Mouse (Mus musculus): ENCODE measurements around the gene Ccdc153. TPM values are rescaled to one million over a fixed set of nuclear protein-coding genes. Genes with fewer than 3 reads are reported as not detected.

The Ccdc153 gene
- not detected for total RNA-seq (2023)

GRCm38 (mm10) chr9:44240399-44240798 lies at the start of gene Ccdc153:
Ccdc153 (plus strand) TSS chr9:44240676.

GRCm38 (mm10) chr9:44233802-44234478 lies 6.5 kb upstream of the Ccdc153 start, which contains the start of gene Cbl:
Cbl (minus strand) TSS chr9:44234049.

GRCm38 (mm10) chr9:44251314-44251713 lies 10.8 kb downstream of the Ccdc153 start, which contains the start of gene Pdzd3:
Pdzd3 (minus strand) TSS chr9:44251471.

GRCm38 (mm10) chr9:44268432-44268831 lies 28.0 kb downstream of the Ccdc153 start, which contains the start of gene Nlrx1:
Nlrx1 (minus strand) TSS chr9:44268599.

GRCm38 (mm10) chr9:44288076-44288958 lies 47.8 kb downstream of the Ccdc153 start, which contains the start of gene Abcg4:
Abcg4 (minus strand) TSS chr9:44288615.

Other genes starting within 250 kb of the Ccdc153 start
- gene Thy1, start 197.3 kb upstream of the Ccdc153 start, total RNA-seq (2023), result 1 to 10 TPM; 3.2 to 3.8 TPM
- 1 to 10 TPM; 6.3 to 7.6 TPM for gene Usp2, start 173.7 kb upstream of the Ccdc153 start, total RNA-seq (2023)
- gene Mfrp, start 138.9 kb upstream of the Ccdc153 start, total RNA-seq (2023), result under 1 TPM; 0.16 to 0.22 TPM
- gene C1qtnf5, start 133.4 kb upstream of the Ccdc153 start, total RNA-seq (2023), result under 1 TPM in 1 of 2 experiments, not detected in 1; 0.49 TPM
- gene Gm49380, start 127.2 kb upstream of the Ccdc153 start, total RNA-seq (2023), result not detected
- gene Rnf26, start 127.2 kb upstream of the Ccdc153 start, total RNA-seq (2023), result 10 to 100 TPM; 29.2 to 31.1 TPM
- 1 to 10 TPM; 3.6 to 5.1 TPM for gene Mcam, start 106.2 kb upstream of the Ccdc153 start, total RNA-seq (2023)
- 100 to 1,000 TPM; 215 to 217 TPM for gene Cbl, start 6.6 kb upstream of the Ccdc153 start, total RNA-seq (2023)
- gene Pdzd3, start 10.8 kb downstream of the Ccdc153 start, total RNA-seq (2023), result 1 to 10 TPM; 1.6 TPM
- gene Nlrx1, start 27.9 kb downstream of the Ccdc153 start, total RNA-seq (2023), result 10 to 100 TPM; 61.4 to 69.3 TPM
- 1 to 10 TPM; 3.7 to 9.7 TPM for gene Abcg4, start 47.9 kb downstream of the Ccdc153 start, total RNA-seq (2023)
- 10 to 100 TPM; 35.6 to 40.8 TPM for gene Hinfp, start 65.0 kb downstream of the Ccdc153 start, total RNA-seq (2023)
- 10 to 100 TPM; 21.6 to 23.7 TPM for gene C2cd2l, start 79.6 kb downstream of the Ccdc153 start, total RNA-seq (2023)
- gene Dpagt1, start 85.3 kb downstream of the Ccdc153 start, total RNA-seq (2023), result 10 to 100 TPM; 13.9 to 15.2 TPM
- 100 to 1,000 TPM; 273 to 278 TPM for gene H2afx, start 94.0 kb downstream of the Ccdc153 start, total RNA-seq (2023)
- gene Hmbs, start 103.6 kb downstream of the Ccdc153 start, total RNA-seq (2023), result 10 to 100 TPM; 43.9 to 66.5 TPM
- gene Vps11, start 121.0 kb downstream of the Ccdc153 start, total RNA-seq (2023), result 10 to 100 TPM; 37.1 to 37.2 TPM
- 10 to 100 TPM; 50.6 to 54.5 TPM for gene Hyou1, start 138.8 kb downstream of the Ccdc153 start, total RNA-seq (2023)
- 10 to 100 TPM; 12.4 to 13.7 TPM for gene Slc37a4, start 156.2 kb downstream of the Ccdc153 start, total RNA-seq (2023)
- gene Rps25, start 166.5 kb downstream of the Ccdc153 start, total RNA-seq (2023), result 1,000 to 10,000 TPM in 1 of 2 experiments, 100 to 1,000 TPM in 1; 988 to 1,162 TPM
- 10 to 100 TPM; 50.5 to 53.9 TPM for gene Trappc4, start 166.9 kb downstream of the Ccdc153 start, total RNA-seq (2023)
- gene Ccdc84, start 177.9 kb downstream of the Ccdc153 start, total RNA-seq (2023), result 10 to 100 TPM; 23.0 to 26.9 TPM
- not detected for gene Foxr1, start 200.5 kb downstream of the Ccdc153 start, total RNA-seq (2023)
- not detected for gene Upk2, start 214.3 kb downstream of the Ccdc153 start, total RNA-seq (2023)
- 10 to 100 TPM in 1 of 2 experiments, 1 to 10 TPM in 1; 6.9 to 10.2 TPM for gene Bcl9l, start 242.1 kb downstream of the Ccdc153 start, total RNA-seq (2023)